Mouse (Mus musculus) spleen, adult 2 months (tissue): ENCODE measurements around the gene Wnt9b.

Experiments
- CTCF ChIP-seq: fragments of 200-500 bp; IDR thresholded peaks from 2 replicates; pipeline ENCODE4 v1.5.1; 2011; ENCODE audit warnings: mild to moderate bottlenecking, inconsistent platforms; ENCODE audit not compliant: insufficient read depth, insufficient read length, insufficient replicate concordance; ENCODE audit errors: extremely low read depth
- POLR2A ChIP-seq: fragments of 200-500 bp; IDR thresholded peaks from 2 replicates; pipeline ENCODE4 v1.6.1; 2011; ENCODE audit warnings: low read depth, low read length, inconsistent platforms

- TF ChIP-seq CTCF (no peak), POLR2A (no peak)
These were observed 8.4 kb upstream of the Wnt9b start for GRCm38 (mm10) chr11:103758054-103758453.
